Mouse (Mus musculus): ENCODE measurements around the gene Fmo4.

DNA sequence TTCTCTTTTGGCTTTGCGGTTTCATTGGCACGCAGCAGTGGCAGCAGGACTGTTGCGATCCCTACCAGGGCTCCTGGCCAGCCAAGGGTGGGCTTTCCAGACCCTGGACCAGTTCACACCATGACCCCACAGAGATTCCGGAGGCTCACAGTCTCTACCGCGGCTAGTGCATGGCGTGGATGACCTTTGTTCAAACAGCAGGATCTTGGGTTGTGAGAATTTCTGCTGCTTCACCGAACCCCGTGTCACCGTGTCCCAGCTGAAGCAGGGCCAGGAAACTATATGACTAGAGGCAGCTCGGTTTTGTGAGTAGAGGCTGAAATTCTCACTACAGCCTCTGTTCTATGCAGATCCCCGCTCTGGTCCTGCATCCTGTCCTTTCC lies 45.0 kb upstream of the Fmo4 start:
- TF ChIP-seq CTCF (IDR thresholded peaks at IDR 0.05) (no peak), EP300 (IDR thresholded peaks at IDR 0.05) (no peak)
